Mouse (Mus musculus) hindbrain, embryonic 14.5 days (tissue): Measurements from ENCODE around the gene Sf3b3. TPM values are rescaled to one million over a fixed set of nuclear protein-coding genes. Genes with fewer than 3 reads are reported as not detected.

ENCODE experiments used
- polyA plus RNA-seq: library from polyadenylated mRNA; unstranded; fragments of >200 nt; fragmentation: Nextera tagmentation; extraction: Ambion mirVana; gene quantifications from 2 replicates; pipeline ENCODE4 v1.2.1, GENCODE M21; 2014

The Sf3b3 gene
- polyA plus RNA-seq, 1 experiment from 2014 or later = 92.2 TPM

Other genes starting within 250 kb of the Sf3b3 start
- gene Vac14, start 228.2 kb downstream of the Sf3b3 start, polyA plus RNA-seq = 32.8 and 34.8 TPM in 2 replicates
- 32.9 and 36.3 TPM in 2 replicates for gene Mtss1l, start 125.3 kb downstream of the Sf3b3 start, polyA plus RNA-seq
- 5.4 and 6.1 TPM in 2 replicates for gene Il34, start 40.9 kb downstream of the Sf3b3 start, polyA plus RNA-seq
- 66.7 and 73.0 TPM in 2 replicates for gene Cog4, start 187 bp downstream of the Sf3b3 start, polyA plus RNA-seq
- gene Fuk, start 55.7 kb upstream of the Sf3b3 start, polyA plus RNA-seq = 5.0 and 5.8 TPM in 2 replicates
- gene St3gal2, start 73.1 kb upstream of the Sf3b3 start, polyA plus RNA-seq = 17.6 and 18.3 TPM in 2 replicates
- gene Ddx19a, start 151.0 kb upstream of the Sf3b3 start, polyA plus RNA-seq = 13.0 and 13.3 TPM in 2 replicates
- 8.1 and 9.1 TPM in 2 replicates for gene Ddx19b, start 185.0 kb upstream of the Sf3b3 start, polyA plus RNA-seq
- 79.2 and 91.1 TPM in 2 replicates for gene Aars, start 186.4 kb upstream of the Sf3b3 start, polyA plus RNA-seq
- gene Exosc6, start 209.6 kb upstream of the Sf3b3 start, polyA plus RNA-seq = not detected in 2 replicates
- gene Clec18a, start 245.6 kb upstream of the Sf3b3 start, polyA plus RNA-seq = 0.44 and 0.73 TPM in 2 replicates
- gene Pdpr, start 247.8 kb upstream of the Sf3b3 start, polyA plus RNA-seq = 7.2 and 8.4 TPM in 2 replicates